Mouse (Mus musculus) small intestine, adult 2 months (tissue): Measurements from ENCODE around the gene Numbl. TPM values are rescaled to one million over a fixed set of nuclear protein-coding genes. Genes with fewer than 3 reads are reported as not detected.

Experiments
- H3K27ac ChIP-seq: fragments of 200-500 bp; 2 replicates; pipeline ENCODE4 v1.5.1; 2012; ENCODE audit warnings: low read depth, low read length, control low read depth, inconsistent platforms; ENCODE audit not compliant: insufficient read depth
- H3K27me3 ChIP-seq: fragments of 200-500 bp; 2 replicates; pipeline ENCODE4 v1.6.1; 2012; ENCODE audit warnings: mild to moderate bottlenecking, moderate library complexity, low read length, inconsistent platforms; ENCODE audit not compliant: control insufficient read depth, insufficient read depth
- H3K36me3 ChIP-seq: fragments of 200-500 bp; 2 replicates; pipeline ENCODE4 v1.6.1; 2012; ENCODE audit warnings: mild to moderate bottlenecking, low read length, control low read depth, inconsistent platforms; ENCODE audit not compliant: control insufficient read depth, insufficient read depth
- H3K4me1 ChIP-seq: fragments of 200-500 bp; 2 replicates; pipeline ENCODE4 v1.6.1; 2012; ENCODE audit warnings: low read length, inconsistent platforms, mixed read lengths; ENCODE audit not compliant: control insufficient read depth, insufficient read depth, insufficient read length
- H3K4me3 ChIP-seq: fragments of 200-500 bp; 2 replicates; pipeline ENCODE4 v1.5.1; 2012; ENCODE audit warnings: low read depth, mild to moderate bottlenecking, control low read depth, inconsistent platforms, low read length, moderate library complexity
- CTCF ChIP-seq: fragments of 200-500 bp; IDR thresholded peaks from 2 replicates; pipeline ENCODE4 v1.5.1; 2012; ENCODE audit warnings: low read depth, mild to moderate bottlenecking, control low read depth, inconsistent platforms, low read length, moderate library complexity, mixed read lengths; ENCODE audit not compliant: insufficient replicate concordance, insufficient read length; ENCODE audit errors: extremely low read depth
- POLR2A ChIP-seq: fragments of 200-500 bp; IDR thresholded peaks from 2 replicates; pipeline ENCODE4 v1.6.1; 2012; ENCODE audit warnings: low read depth, mild to moderate bottlenecking, control low read depth, inconsistent platforms, low read length, moderate library complexity
- WGBS: fragments of 180-500 bp; shearing (Covaris S2); methylation state at CpG from one replicate; pipeline ENCODE4 v1.1.7; 2018; 5-methylcytosine and 5-hydroxymethylcytosine counted together
- polyA plus RNA-seq: library from polyadenylated mRNA; depleted of rRNA; stranded (reverse); fragments of >200 nt; gene quantifications from 2 replicates; pipeline ENCODE4 v1.2.3, GENCODE M21; 2012; rRNA removed

The Numbl gene
- 8.3 and 9.0 TPM in 2 replicates for polyA plus RNA-seq

- no peaks in the 10 kb centered on the region; the same call in 1 of the 2 replicates for H3K36me3 ChIP-seq
- WGBS = 1% methylated on average over 45 of the region's 47 CpGs
- peaks cover 18% of the 10 kb centered on the region for H3K4me1 ChIP-seq
- H3K27ac ChIP-seq = peak within 1 kb of the TSS; percentile 70
- peak within 1 kb of the TSS; percentile 69 for H3K4me3 ChIP-seq
- TF ChIP-seq CTCF (no peak), POLR2A (peak; percentile 10; the same call in 1 of the 2 replicates)
- H3K27me3 ChIP-seq = no peaks in the 10 kb centered on the region
Observed at GRCm38 (mm10) chr7:27258205-27258899, at the start of gene Numbl. Gene Numbl, plus strand, starts transcription at chr7:27258433.

GRCm38 (mm10) chr7:27212626-27213025, 45.6 kb upstream of the Numbl start:
- WGBS = 77% methylated on average over 2 of the region's 2 CpGs
- Histone ChIP-seq H3K36me3 (peaks cover 74% of the 10 kb centered on the region), H3K27me3 (no peaks in the 10 kb centered on the region), H3K4me1 (no peaks in the 10 kb centered on the region), H3K27ac (no peak overlapping the region), H3K4me3 (no peak overlapping the region)
- TF ChIP-seq POLR2A (no peak), CTCF (no peak)

GRCm38 (mm10) chr7:27218586-27218985, 39.6 kb upstream of the Numbl start:
- H3K4me3 ChIP-seq = no peak overlapping the region
- no peak overlapping the region for H3K27ac ChIP-seq
- H3K4me1 ChIP-seq = peaks cover 22% of the 10 kb centered on the region
- no peak for TF ChIP-seq CTCF
- no peak for TF ChIP-seq POLR2A
- no peaks in the 10 kb centered on the region for H3K27me3 ChIP-seq
- peaks cover 44% of the 10 kb centered on the region for H3K36me3 ChIP-seq
- WGBS = 82% methylated on average over 7 of the region's 7 CpGs

GRCm38 (mm10) chr7:27219937-27220336, 38.3 kb upstream of the Numbl start:
- Histone ChIP-seq H3K27ac (no peak overlapping the region), H3K4me3 (no peak overlapping the region), H3K27me3 (no peaks in the 10 kb centered on the region), H3K36me3 (peaks cover 35% of the 10 kb centered on the region), H3K4me1 (peaks cover 34% of the 10 kb centered on the region)
- no peak for TF ChIP-seq POLR2A
- no peak for TF ChIP-seq CTCF
- 79% methylated on average over 11 of the region's 11 CpGs for WGBS

- H3K4me3 ChIP-seq = no peak overlapping the region
- TF ChIP-seq POLR2A (no peak), CTCF (no peak)
- peaks cover 40% of the 10 kb centered on the region for H3K4me1 ChIP-seq
- H3K36me3 ChIP-seq = peaks cover 23% of the 10 kb centered on the region
- no peaks in the 10 kb centered on the region for H3K27me3 ChIP-seq
- WGBS = 57% methylated on average over 6 of the region's 6 CpGs
- H3K27ac ChIP-seq = peak overlapping the region; percentile 53
Observed at GRCm38 (mm10) chr7:27221939-27222338, 36.3 kb upstream of the Numbl start.

- Histone ChIP-seq H3K4me3 (no peak overlapping the region), H3K36me3 (peaks cover 19% of the 10 kb centered on the region), H3K27me3 (no peaks in the 10 kb centered on the region), H3K27ac (peak overlapping the region; percentile 60), H3K4me1 (peaks cover 40% of the 10 kb centered on the region)
- WGBS = 26% methylated on average over 1 of the region's 1 CpGs
- TF ChIP-seq CTCF (no peak), POLR2A (no peak)
Observed at GRCm38 (mm10) chr7:27222538-27222937, 35.7 kb upstream of the Numbl start.

GRCm38 (mm10) chr7:27224877-27225575, 33.2 kb upstream of the Numbl start:
- WGBS = 19% methylated on average over 11 of the region's 11 CpGs
- Histone ChIP-seq H3K27me3 (no peaks in the 10 kb centered on the region), H3K27ac (peak overlapping the region; percentile 92), H3K4me1 (peaks cover 38% of the 10 kb centered on the region), H3K36me3 (peaks cover 2% of the 10 kb centered on the region), H3K4me3 (peak overlapping the region; percentile 79)
- TF ChIP-seq POLR2A (no peak), CTCF (no peak)
